Mouse (Mus musculus): ENCODE results near the gene Elmsan1. TPM values are rescaled to one million over a fixed set of nuclear protein-coding genes. Genes with fewer than 3 reads are reported as not detected.

The Elmsan1 gene
- polyA plus RNA-seq, 1 experiment from 2014 or later, result 6.3 TPM

Other genes with a start within 250 kb of the Elmsan1 start
- not detected in 2 replicates for gene Heatr4, start 234.0 kb downstream of the Elmsan1 start, polyA plus RNA-seq (2016; fragmentation: Nextera tagmentation; extraction: Ambion mirVana)
- 14.4 and 14.5 TPM in 2 replicates for gene Acot2, start 231.0 kb downstream of the Elmsan1 start, polyA plus RNA-seq (2016; fragmentation: Nextera tagmentation; extraction: Ambion mirVana)
- 82.1 and 83.4 TPM in 2 replicates for gene Acot1, start 209.4 kb downstream of the Elmsan1 start, polyA plus RNA-seq (2016; fragmentation: Nextera tagmentation; extraction: Ambion mirVana)
- 0.09 and 0.20 TPM in 2 replicates for gene Acot4, start 180.5 kb downstream of the Elmsan1 start, polyA plus RNA-seq (2016; fragmentation: Nextera tagmentation; extraction: Ambion mirVana)
- not detected in 2 replicates for gene Gm49366, start 179.9 kb downstream of the Elmsan1 start, polyA plus RNA-seq (2016; fragmentation: Nextera tagmentation; extraction: Ambion mirVana)
- 0.65 and 0.70 TPM in 2 replicates for gene Acot3, start 166.7 kb downstream of the Elmsan1 start, polyA plus RNA-seq (2016; fragmentation: Nextera tagmentation; extraction: Ambion mirVana)
- gene Acot5, start 149.6 kb downstream of the Elmsan1 start, polyA plus RNA-seq (2016; fragmentation: Nextera tagmentation; extraction: Ambion mirVana), result 0.25 TPM in 1 of 2 replicates, not detected in the other
- gene Acot6, start 118.2 kb downstream of the Elmsan1 start, polyA plus RNA-seq (2016; fragmentation: Nextera tagmentation; extraction: Ambion mirVana), result 0.75 and 1.0 TPM in 2 replicates
- gene Dnal1, start 104.5 kb downstream of the Elmsan1 start, polyA plus RNA-seq (2016; fragmentation: Nextera tagmentation; extraction: Ambion mirVana), result 6.6 and 7.0 TPM in 2 replicates
- 2.8 and 3.2 TPM in 2 replicates for gene Pnma1, start 70.4 kb downstream of the Elmsan1 start, polyA plus RNA-seq (2016; fragmentation: Nextera tagmentation; extraction: Ambion mirVana)
- gene Ptgr2, start 66.4 kb upstream of the Elmsan1 start, polyA plus RNA-seq (2016; fragmentation: Nextera tagmentation; extraction: Ambion mirVana), result 14.2 and 17.4 TPM in 2 replicates
- 108 and 111 TPM in 2 replicates for gene Zfp410, start 98.0 kb upstream of the Elmsan1 start, polyA plus RNA-seq (2016; fragmentation: Nextera tagmentation; extraction: Ambion mirVana)
- gene Coq6, start 142.8 kb upstream of the Elmsan1 start, polyA plus RNA-seq (2016; fragmentation: Nextera tagmentation; extraction: Ambion mirVana), result 37.8 and 40.9 TPM in 2 replicates
- gene Fam161b, start 143.0 kb upstream of the Elmsan1 start, polyA plus RNA-seq (2016; fragmentation: Nextera tagmentation; extraction: Ambion mirVana), result 11.5 and 12.5 TPM in 2 replicates
- gene Entpd5, start 190.1 kb upstream of the Elmsan1 start, polyA plus RNA-seq (2016; fragmentation: Nextera tagmentation; extraction: Ambion mirVana), result 10.1 and 11.0 TPM in 2 replicates
- gene Bbof1, start 190.2 kb upstream of the Elmsan1 start, polyA plus RNA-seq (2016; fragmentation: Nextera tagmentation; extraction: Ambion mirVana), result 2.4 and 3.0 TPM in 2 replicates
- 28.2 and 28.6 TPM in 2 replicates for gene Rnf113a2, start 198.3 kb upstream of the Elmsan1 start, polyA plus RNA-seq (2016; fragmentation: Nextera tagmentation; extraction: Ambion mirVana)
- 24.0 and 25.9 TPM in 2 replicates for gene Aldh6a1, start 232.1 kb upstream of the Elmsan1 start, polyA plus RNA-seq (2016; fragmentation: Nextera tagmentation; extraction: Ambion mirVana)
- 33.1 and 34.0 TPM in 2 replicates for gene Lin52, start 232.5 kb upstream of the Elmsan1 start, polyA plus RNA-seq (2016; fragmentation: Nextera tagmentation; extraction: Ambion mirVana)

All from neural tube, embryonic 12.5 days (tissue).